Mouse (Mus musculus): ENCODE results near the gene Slc16a2. TPM values are rescaled to one million over a fixed set of nuclear protein-coding genes. Genes with fewer than 3 reads are reported as not detected.
"Not testable (repeated sequence)": the region's sequence is repeated elsewhere in the genome, so short reads cannot be mapped to it uniquely, and the experiment has no call there.

The Slc16a2 gene
- total RNA-seq, 1 experiment from 2014 or later: 47.5 TPM

GRCm38 (mm10) chrX:103734041-103734625 lies 87.7 kb downstream of the Slc16a2 start:
- DNase-seq: no peak

- DNase-seq: no peak
Measured at GRCm38 (mm10) chrX:103733091-103733490, 88.7 kb downstream of the Slc16a2 start.

- peak; percentile 46 for DNase-seq
Measured at GRCm38 (mm10) chrX:103732033-103732703, 89.6 kb downstream of the Slc16a2 start.

GRCm38 (mm10) chrX:103722437-103722836 lies 99.3 kb downstream of the Slc16a2 start:
- DNase-seq: no peak

DNA sequence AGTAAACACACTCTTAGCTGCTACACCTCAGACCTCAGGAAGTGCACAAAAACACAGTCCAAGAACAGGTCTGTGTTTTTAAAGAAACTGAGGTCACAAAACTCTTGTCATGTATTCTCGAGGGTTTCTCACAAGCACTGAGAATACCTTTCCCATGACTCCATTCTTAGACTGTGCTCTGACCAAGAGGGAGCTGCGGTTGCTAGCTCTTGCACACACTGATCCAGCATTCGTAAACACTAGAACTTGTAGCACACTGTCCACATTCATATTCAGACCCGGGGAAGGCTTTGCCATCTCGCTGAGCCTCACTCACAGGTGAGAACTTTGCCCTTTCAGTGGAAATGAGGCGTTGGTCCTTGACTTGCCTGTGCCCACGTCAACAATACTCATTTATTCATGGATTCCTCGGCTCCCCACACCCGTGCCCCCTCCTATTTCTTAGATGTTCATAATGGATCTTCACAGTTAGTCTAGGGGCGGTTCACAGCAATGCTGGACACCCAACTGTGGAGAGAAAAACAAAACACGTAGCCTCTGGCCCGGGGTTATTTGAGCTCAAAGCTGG lies 102.1 kb downstream of the Slc16a2 start:
- no peak for DNase-seq

DNA sequence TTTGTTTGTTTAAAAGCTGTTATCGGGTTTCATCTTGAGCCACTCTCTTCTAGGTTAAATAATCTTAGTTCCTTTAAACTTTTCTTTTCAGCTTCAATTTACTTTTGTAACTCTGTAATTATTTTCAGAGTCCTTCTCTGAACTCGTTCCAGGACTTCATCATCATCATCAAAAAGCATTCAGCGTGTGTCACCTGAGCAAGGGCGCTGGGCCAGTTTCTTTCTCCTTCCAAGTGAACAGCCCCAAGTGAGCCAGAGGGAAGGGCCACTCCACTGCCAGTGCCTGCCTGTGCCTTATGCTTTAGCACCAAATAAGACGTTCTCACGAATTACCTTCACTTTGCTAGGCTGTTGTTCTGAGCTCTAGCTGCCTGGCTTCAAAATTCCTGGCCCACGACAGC lies 108.9 kb downstream of the Slc16a2 start:
- no peak for DNase-seq

GRCm38 (mm10) chrX:103709671-103710070 lies 112.1 kb downstream of the Slc16a2 start:
- DNase-seq: no peak

DNA sequence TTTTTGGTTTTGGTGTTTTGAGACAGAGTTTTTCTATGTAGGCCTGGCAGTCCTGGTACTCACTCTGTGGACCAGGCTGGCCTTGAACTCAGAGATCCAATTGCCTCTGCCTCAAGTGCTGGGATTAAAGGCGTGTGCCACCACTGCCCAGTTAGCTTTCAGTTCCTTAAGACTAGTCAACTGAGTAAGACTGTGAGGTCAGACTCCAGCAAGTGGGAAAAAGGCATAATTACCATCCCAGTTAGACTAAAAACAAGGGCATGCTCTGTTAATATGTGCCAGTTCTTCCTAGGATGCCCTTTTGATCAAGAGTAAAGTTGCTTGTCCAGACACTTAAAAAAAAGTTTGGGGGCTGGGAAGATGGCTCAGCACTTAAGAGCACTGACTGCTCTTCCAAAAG lies 113.2 kb downstream of the Slc16a2 start:
- DNase-seq: no peak

GRCm38 (mm10) chrX:103704611-103705010 lies 117.2 kb downstream of the Slc16a2 start:
- DNase-seq: no peak

DNA sequence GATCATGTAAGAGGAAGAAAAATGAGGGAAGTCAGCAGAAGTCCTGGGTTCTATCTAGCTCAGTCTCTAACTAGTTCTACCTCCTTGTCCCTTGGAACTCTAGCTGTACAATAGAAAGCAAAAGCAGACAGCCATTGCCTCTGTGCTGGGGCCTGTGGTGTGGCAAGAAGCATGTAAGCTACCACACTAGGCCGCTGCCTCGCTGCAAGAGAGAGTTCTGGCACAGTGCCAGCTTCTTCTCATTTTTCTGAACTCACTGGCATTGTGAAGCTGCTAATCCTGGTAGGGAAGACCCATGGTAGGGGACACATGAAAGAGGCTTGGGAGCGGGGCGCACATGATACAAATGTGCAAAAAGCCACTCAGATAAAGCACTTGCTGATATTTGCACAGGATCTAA lies 117.8 kb downstream of the Slc16a2 start:
- peak; percentile 29 for DNase-seq

- DNase-seq: no peak
Measured at GRCm38 (mm10) chrX:103697796-103698195, 124.0 kb downstream of the Slc16a2 start.

- no peak for DNase-seq
Measured at GRCm38 (mm10) chrX:103696081-103696519, 125.7 kb downstream of the Slc16a2 start.

DNA sequence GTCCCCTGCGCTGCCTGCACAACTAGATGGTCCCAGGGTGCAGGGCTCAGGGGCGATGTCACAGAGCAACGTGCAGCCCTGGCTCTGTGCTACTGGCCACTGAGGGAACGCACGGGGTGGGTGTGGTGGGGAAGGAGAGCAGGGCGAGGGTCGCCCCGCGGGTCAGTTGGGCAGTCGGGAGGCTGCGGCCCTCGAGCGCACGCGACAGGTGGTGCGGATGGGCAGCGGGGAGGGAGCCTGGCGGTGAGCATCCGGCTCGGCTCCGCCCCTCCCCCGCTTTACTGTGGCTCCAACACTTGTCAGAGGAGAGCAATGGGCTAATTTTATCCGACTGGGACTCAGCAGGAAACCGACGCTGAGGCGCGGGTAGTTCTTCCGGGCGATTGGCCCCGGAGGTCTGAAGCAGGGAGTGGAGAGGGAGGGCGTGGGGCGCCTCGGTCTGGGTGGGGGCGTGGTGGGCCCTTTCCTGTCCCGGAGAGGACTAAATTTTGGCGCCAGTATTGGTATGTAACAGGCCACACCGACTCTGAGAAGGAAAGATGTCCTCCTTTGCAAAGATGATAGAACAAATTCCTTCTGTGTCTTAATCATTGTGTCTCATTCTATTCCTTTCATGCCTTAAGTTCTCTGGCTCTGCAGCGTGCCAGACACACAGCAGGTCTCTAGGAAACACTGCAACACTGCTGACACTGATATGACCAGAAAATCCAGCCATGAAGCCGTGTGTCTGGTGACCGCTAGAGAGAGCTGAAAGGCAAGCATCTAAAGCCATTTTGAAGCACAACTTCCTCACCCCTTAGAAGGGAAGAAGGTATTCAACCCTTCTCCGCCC lies 126.4 kb downstream of the Slc16a2 start:
- DNase-seq: peak; percentile 43

DNA sequence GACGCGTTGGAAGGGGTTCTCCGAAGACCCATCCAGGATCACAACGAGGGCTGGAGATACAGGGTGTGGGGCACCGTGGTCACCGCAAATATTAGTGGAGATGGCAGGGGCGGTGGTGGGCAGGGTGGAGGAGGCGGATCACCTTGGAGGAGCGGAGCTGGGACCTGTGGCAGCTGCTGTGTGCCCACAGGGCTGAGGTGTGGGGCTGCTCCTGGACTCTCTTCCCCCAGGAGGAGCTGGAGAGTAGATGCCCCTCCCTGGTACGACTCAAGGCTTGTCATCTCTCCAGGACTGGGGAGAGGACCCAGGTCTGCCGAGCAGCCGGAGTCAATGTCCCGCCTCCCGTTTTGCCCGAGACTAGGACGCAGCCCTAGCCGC lies 127.0 kb downstream of the Slc16a2 start:
- no peak for DNase-seq

- DNase-seq: no peak
Measured at GRCm38 (mm10) chrX:103694381-103694780, 127.4 kb downstream of the Slc16a2 start.

DNA sequence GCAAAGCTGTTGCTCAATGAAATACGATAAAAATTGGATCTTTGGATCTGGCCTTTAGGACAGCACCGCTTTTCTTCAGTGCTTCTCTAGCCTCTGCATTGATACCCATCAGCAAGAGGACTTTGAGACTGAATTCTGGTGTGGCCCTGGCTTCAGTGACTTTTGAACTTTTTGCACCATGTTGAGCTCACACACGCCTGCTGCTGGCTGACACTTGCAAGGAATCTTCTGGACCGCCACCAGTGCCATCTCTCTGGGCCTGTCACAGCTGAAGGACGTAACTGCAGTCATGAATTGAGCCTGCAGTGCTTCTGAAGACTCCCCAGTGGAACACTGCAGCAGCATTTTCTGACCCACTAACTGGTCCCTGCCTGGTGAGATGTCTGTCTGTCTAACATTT lies 128.9 kb downstream of the Slc16a2 start:
- no peak for DNase-seq

DNA sequence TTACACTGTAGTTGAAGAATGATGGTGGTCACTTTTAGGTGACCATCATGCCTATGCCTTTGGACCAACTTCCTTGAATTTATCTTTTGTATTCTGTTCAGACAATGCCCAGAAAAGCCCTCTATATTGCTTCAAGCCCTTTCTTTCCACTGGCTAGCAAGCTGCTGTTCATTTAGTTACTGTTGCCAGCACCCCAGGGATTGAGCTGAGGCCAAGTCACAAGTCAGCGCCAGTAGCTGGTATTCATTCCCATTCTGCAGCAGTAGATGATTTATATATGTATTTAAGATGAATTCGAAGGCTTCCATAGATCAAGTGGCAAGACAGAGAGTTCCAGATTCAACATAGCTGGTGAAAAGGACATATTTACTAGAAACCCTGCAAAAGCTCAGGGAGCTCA lies 133.2 kb downstream of the Slc16a2 start:
- no peak for DNase-seq

GRCm38 (mm10) chrX:103674674-103675073 lies 147.1 kb downstream of the Slc16a2 start:
- DNase-seq: no peak

GRCm38 (mm10) chrX:103673761-103674160 lies 148.0 kb downstream of the Slc16a2 start:
- no peak for DNase-seq

DNA sequence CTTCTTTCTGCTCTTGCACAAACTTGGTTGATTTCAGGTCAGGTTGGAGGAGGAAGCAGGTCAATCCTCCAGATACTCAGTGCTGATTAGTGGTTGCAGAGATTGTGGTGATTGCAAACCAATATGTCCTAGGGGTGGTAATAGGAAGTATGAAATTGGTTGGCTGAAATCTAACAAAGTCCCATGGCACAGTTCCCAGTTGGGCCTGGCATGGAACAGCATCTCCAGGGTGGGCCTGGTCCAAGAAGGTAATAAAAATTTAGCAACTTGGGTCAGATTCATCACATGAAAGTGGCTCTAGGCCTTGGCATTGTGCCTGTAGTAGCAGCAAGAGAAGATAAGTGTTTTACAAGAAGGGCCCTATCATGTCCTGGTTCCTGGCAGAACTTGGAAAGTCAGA lies 151.5 kb downstream of the Slc16a2 start:
- no peak for DNase-seq

DNA sequence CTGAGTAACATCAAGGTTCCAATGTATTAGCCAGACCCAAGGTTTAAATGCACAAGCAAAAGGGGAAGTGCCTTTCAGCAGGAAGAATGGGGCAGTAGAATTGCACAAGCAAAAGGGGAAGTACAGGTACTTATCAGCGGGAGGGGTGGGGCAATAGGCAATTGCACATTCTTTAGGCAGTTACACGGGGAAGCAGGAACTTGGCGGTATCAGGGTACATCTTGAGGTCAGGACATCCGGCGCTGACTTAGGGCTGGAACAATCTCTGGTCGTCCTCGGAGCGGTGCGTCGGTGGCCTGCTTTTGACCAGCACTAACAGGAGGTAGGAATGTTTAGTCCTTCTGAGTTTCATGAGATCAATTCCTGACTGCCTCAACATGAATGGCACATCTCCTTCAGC lies 157.3 kb downstream of the Slc16a2 start:
- DNase-seq: not testable (repeated sequence)

DNA sequence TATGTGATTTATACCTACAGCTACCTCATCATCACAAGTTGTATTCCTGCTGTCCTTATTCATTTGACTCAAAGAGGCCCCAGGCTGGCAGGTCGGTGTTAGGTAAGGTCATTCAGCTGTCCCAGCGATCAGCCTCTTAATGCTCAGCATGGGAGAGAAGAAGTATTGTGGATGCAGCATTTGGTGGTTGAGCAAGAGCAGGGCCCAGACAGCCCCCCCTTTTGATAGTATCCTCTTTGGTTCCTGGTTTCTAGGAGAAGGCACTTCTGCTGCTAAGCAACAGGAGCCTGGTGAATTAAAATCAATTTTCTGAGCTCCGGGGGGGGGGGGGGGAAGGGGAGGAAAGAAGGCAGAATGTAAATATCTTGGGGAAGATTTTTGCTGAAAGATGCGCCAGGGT lies 162.8 kb downstream of the Slc16a2 start:
- no peak for DNase-seq

DNA sequence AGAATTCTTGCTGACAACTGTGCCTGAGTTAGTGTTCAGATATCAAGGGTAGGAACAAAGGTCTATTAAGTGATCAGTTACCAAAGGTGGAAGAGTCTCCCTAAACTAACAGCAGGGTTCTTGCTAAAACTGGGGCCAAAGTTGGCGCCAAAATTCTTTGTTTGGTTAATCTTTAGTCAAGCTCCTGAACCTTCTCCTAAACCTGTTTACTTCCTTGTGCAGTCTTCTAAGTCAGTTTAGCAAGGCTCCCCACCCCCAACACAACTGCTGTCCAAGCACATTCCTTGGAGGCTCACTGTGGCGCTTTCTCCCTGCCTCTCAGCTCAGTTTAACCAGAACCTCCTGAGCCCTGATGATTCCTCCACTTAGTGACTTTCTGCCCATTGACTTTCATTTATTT lies 168.8 kb downstream of the Slc16a2 start:
- DNase-seq: no peak

Data from adrenal gland, postnatal 25 days (tissue).